Mouse (Mus musculus) splenic B cell, adult 2 months (primary cell): ENCODE results near the gene Btrc.
A peak's percentile ranks its signal among the peaks of the same experiment; 100 is the strongest.

ENCODE experiments used
- DNase-seq: peaks from one replicate; pipeline ENCODE4 v3.0.0-alpha.2; 2011; ENCODE audit warnings: low read depth, low spot score
- H3K27me3 ChIP-seq: 2 replicates; pipeline ENCODE4 v1.6.1; 2012; ENCODE audit warnings: mild to moderate bottlenecking, low read length, moderate library complexity, mixed read lengths; ENCODE audit not compliant: control insufficient read depth, poor library complexity, insufficient read depth, severe bottlenecking
- H3K36me3 ChIP-seq: 2 replicates; pipeline ENCODE4 v1.6.1; 2012; ENCODE audit warnings: mild to moderate bottlenecking, low read length, moderate library complexity, mixed read lengths; ENCODE audit not compliant: control insufficient read depth, poor library complexity, insufficient read depth, severe bottlenecking

The Btrc gene

GRCm38 (mm10) chr19:45515341-45515740 lies 151.8 kb downstream of the Btrc start:
- Histone ChIP-seq H3K36me3 (peaks cover 17% of the 10 kb centered on the region), H3K27me3 (no peaks in the 10 kb centered on the region)
- no peak for DNase-seq

GRCm38 (mm10) chr19:45516264-45516663 lies 152.7 kb downstream of the Btrc start:
- DNase-seq: no peak
- Histone ChIP-seq H3K36me3 (peaks cover 17% of the 10 kb centered on the region), H3K27me3 (no peaks in the 10 kb centered on the region)

GRCm38 (mm10) chr19:45527382-45527781 lies 163.8 kb downstream of the Btrc start:
- Histone ChIP-seq H3K27me3 (no peaks in the 10 kb centered on the region), H3K36me3 (no peaks in the 10 kb centered on the region; the same call in none of the 2 replicates)
- no peak for DNase-seq

GRCm38 (mm10) chr19:45527931-45528534 lies 164.5 kb downstream of the Btrc start:
- peak; percentile 80 for DNase-seq
- H3K36me3 ChIP-seq: no peaks in the 10 kb centered on the region; the same call in none of the 2 replicates
- no peaks in the 10 kb centered on the region for H3K27me3 ChIP-seq

- no peaks in the 10 kb centered on the region for H3K36me3 ChIP-seq
- no peak for DNase-seq
- H3K27me3 ChIP-seq: no peaks in the 10 kb centered on the region
These were observed 165.8 kb downstream of the Btrc start for GRCm38 (mm10) chr19:45529294-45529693.

GRCm38 (mm10) chr19:45530200-45530995 lies 166.9 kb downstream of the Btrc start:
- DNase-seq: peak; percentile 15

GRCm38 (mm10) chr19:45531554-45531953 lies 168.0 kb downstream of the Btrc start:
- H3K27me3 ChIP-seq: no peaks in the 10 kb centered on the region
- no peak for DNase-seq
- H3K36me3 ChIP-seq: no peaks in the 10 kb centered on the region

More at GRCm38 (mm10) chr19:45530200-45530995, 166.9 kb downstream of the Btrc start:
- Histone ChIP-seq H3K36me3 (no peaks in the 10 kb centered on the region), H3K27me3 (no peaks in the 10 kb centered on the region)

- Histone ChIP-seq H3K36me3 (no peaks in the 10 kb centered on the region), H3K27me3 (no peaks in the 10 kb centered on the region)
- no peak for DNase-seq
These were observed 170.1 kb downstream of the Btrc start for GRCm38 (mm10) chr19:45533617-45534016.

- H3K27me3 ChIP-seq: no peaks in the 10 kb centered on the region
- DNase-seq: no peak
- H3K36me3 ChIP-seq: no peaks in the 10 kb centered on the region
These were observed 171.7 kb downstream of the Btrc start for GRCm38 (mm10) chr19:45535214-45535735.

GRCm38 (mm10) chr19:45535929-45536328 lies 172.4 kb downstream of the Btrc start:
- DNase-seq: no peak
- no peaks in the 10 kb centered on the region for H3K27me3 ChIP-seq
- no peaks in the 10 kb centered on the region for H3K36me3 ChIP-seq

GRCm38 (mm10) chr19:45537505-45537904 lies 174.0 kb downstream of the Btrc start:
- no peaks in the 10 kb centered on the region for H3K27me3 ChIP-seq
- H3K36me3 ChIP-seq: no peaks in the 10 kb centered on the region
- DNase-seq: peak; percentile 77

- no peaks in the 10 kb centered on the region for H3K27me3 ChIP-seq
- no peaks in the 10 kb centered on the region for H3K36me3 ChIP-seq
- DNase-seq: no peak
These were observed 177.3 kb downstream of the Btrc start for GRCm38 (mm10) chr19:45540657-45541408.

GRCm38 (mm10) chr19:45541409-45542041 lies 178.0 kb downstream of the Btrc start:
- peak; percentile 50 for DNase-seq
- Histone ChIP-seq H3K27me3 (no peaks in the 10 kb centered on the region), H3K36me3 (no peaks in the 10 kb centered on the region)

GRCm38 (mm10) chr19:45542061-45542460 lies 178.5 kb downstream of the Btrc start:
- Histone ChIP-seq H3K27me3 (no peaks in the 10 kb centered on the region), H3K36me3 (no peaks in the 10 kb centered on the region)
- no peak for DNase-seq
